Mouse (Mus musculus): ENCODE data around the gene Ampd1. TPM values are rescaled to one million over a fixed set of nuclear protein-coding genes. Genes with fewer than 3 reads are reported as not detected.
A peak's percentile ranks its signal among the peaks of the same experiment; 100 is the strongest.
"Not testable (repeated sequence)": the region's sequence is repeated elsewhere in the genome, so short reads cannot be mapped to it uniquely, and the experiment has no call there.

The Ampd1 gene
- total RNA-seq, 2 experiments from 2014 or later: not detected

DNA sequence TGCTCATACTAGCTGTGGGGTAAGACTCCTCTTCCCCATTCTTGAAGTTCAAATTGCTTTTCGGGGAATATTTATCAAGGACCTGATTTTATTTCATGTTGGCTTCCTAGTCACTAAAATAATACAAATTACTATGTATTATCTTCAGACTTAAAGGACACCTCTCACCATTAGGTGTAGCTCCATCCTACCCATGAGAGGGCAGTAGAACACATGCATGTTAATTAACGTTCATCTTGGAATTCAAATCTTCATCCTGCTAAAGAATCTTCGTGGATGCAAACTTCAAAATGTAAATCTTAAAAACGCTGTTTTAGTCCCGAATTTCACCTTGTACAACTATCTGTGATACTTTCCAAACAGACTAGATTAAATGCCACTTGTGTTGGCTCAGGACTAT, 27.4 kb downstream of the Ampd1 start:
- DNase-seq (ENCODE audit: low spot score in 2 of 2): no peak
- intact Hi-C loops (cut with DNase I): no loop called here

DNA sequence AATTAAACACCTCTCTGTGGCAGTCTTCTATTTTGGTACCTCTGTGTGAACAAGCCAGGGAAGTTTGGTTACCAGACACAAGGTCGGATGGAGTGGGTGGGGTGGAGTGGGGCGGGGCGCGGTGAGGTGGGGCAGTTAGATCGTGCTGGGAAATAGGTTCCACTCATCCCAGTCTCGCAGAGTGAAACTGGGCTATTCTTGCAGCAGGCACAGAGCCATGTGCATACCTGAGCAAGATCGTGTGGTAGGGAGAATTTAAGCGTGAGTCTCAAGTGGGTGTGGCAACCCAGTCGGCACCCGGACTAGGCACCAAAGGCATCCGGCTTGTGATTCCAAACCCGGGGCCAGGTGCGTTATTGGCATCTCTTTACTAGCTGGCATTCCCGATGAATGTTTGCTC, 28.1 kb downstream of the Ampd1 start:
- no peak for DNase-seq (ENCODE audit: low spot score in 2 of 2)
- intact Hi-C loops (cut with DNase I): no loop called here

DNA sequence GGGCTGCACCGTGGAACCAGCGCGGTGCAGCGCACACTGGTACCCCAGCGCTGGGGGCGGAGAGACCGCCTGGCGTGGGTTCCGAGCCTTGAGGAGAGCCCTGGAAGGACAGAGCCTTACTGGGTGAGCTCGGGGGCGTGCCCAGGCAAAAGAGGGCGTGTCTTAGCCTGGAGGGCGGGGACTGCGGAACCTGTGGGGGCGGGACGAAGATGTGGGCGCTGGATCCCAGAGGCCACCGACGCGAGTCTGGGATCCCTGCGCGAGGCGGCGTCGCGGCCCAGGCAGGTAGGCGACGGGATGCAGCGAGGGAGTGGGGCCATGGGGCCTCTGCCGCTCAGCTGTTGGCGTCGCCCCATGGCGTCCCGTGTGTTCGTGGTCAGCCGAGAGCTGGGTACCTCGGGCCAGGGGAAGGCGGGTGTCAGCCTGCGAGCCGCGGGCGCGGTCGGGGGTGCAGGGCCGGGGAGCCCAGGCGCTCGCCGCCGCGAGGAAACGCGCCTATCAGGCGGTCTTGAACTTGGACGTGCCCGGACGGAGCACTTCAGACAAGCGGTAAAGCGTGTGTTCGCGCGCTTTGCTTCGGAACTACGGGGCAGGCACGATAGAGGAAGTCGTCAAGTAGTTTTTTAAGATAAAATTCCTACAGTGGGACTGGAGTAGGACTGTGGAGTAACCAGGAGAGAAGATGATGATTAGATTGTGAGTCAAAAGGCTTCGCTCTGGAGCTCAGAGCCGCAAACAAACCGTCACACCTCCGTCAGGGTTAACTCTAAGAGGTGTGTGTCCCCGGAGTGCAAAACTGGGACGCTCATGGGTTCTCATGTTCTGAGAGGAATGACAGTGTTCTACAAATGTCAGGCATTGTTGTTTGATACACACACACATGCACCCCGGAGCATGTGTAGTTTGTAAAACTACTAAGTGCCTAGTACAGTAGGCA, 28.9 kb downstream of the Ampd1 start, which contains the start of gene Dennd2c:
Dennd2c (plus strand) TSS at position 151 of the 937 bp plus-strand sequence.
- DNase-seq (ENCODE audit: low spot score in 2 of 2): peak; percentile 71 to 72
- intact Hi-C loops (cut with DNase I): no loop called here

DNA sequence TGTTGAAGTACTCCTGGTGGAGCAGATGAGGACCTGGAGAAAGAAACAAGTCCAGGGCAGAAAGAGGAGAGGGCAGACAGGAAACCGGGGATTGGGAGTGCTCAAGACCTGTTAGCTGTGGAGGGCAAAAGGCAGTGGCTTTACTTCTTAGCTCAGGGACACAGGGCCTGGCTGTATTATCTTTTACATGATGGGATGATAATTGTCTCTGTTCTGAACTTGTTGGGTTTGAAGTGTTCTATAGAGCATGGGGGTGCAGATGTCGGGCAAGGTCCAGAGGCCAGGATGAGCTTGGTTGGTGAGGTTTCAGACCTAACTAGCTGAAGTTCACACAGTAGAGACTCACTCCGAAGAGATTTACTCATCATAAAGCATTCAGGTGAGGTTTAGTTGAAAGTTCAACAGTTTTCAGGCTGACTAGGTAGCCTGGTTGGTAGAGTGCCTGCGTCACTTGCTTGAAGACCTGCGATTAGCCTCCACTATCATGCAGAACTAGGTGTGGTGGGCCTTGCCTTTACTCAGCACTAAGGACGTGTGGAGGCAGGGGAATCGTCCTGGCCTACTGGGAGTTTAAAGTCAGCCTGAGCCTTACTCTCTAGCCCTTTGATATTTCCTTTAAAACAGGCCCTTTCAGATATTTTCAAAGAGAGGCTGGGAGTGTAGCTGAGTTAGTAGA, 33.9 kb downstream of the Ampd1 start:
- DNase-seq (ENCODE audit: low spot score in 2 of 2): no peak
- intact Hi-C loops (cut with DNase I): no loop called here

DNA sequence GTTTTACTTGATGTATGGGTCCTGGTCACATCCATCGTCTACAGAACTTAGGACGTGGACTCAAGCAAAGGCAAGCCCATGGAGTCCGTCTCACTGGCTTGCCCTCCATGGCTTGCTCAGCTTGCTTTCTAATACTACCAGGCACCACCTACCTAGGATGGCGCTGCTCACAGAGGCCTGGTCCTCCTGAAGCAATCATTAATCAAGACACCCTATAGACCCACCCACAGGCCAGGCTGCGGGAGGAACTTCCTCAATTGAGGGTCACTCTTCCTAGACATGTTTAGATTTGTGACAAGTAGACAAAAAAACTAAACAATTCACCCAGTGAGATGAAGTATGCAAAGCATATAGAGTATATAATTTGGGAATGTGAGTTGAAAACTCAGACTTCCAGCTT, 38.4 kb downstream of the Ampd1 start:
- intact Hi-C loops (cut with DNase I): no loop called here
- DNase-seq (ENCODE audit: low spot score in 2 of 2): no peak

DNA sequence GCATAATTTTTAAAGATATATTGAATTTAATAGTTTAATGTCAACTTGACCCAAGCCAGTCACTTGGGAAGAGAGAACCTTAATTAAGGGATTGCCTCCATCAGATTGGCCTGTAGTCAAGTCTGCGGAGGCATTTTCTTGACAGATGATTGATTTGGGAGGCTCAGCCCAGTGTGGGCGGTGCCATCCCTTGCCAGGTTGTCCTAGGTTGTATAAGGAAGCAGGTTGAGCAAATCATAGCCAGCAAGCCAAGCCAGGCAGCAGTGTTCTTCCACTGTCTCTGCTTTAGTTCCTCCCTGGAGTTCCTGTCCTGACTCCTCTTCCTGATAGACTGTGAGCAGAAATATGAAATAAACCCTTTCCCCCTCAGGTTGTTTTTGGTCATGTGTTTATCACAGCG, 49.8 kb downstream of the Ampd1 start:
- DNase-seq (ENCODE audit: low spot score in 2 of 2): no peak
- intact Hi-C loops (cut with DNase I): no loop called here

DNA sequence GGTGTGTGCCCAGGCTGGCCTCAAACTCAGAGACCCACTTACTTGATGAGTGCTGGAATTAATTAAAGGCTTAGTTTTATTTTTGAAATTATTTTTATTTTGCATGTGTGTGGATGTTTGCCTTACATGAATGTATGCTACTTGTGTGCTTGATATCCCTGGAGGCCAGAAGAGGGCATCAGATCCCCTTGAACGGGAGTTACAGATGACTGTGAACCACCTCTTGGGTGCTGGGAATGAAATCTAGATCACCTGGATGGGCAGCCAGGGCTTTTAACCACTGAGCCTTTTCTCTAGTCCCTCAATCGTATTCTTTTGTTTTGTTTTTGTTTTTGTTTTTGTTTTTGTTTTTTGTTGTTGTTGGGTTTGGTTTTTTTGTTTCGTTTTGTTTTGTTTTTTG, 52.3 kb downstream of the Ampd1 start:
- no peak for DNase-seq (ENCODE audit: low spot score in 2 of 2)
- intact Hi-C loops (cut with DNase I): no loop called here

DNA sequence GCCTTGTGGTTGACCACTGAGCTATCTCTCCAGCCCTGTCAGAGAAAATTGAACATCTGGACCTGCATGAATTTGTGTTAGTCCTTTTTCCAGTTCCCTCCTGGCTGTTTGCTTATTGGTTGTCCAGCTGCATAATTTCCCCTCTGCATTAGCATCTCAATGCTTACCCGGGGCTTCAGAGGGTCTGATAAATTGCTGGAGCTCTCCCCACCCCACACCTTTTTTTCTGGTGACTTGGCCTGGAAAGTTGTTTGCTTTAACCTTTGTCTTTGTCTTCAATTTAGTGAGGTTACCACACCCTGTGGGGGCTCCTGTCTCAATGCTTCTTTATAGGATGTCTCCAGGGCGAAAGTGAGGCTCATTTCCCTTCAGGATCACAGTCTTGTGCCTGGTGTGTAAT, 53.4 kb downstream of the Ampd1 start:
- DNase-seq (ENCODE audit: low spot score in 2 of 2): no peak
- intact Hi-C loops (cut with DNase I): no loop called here

DNA sequence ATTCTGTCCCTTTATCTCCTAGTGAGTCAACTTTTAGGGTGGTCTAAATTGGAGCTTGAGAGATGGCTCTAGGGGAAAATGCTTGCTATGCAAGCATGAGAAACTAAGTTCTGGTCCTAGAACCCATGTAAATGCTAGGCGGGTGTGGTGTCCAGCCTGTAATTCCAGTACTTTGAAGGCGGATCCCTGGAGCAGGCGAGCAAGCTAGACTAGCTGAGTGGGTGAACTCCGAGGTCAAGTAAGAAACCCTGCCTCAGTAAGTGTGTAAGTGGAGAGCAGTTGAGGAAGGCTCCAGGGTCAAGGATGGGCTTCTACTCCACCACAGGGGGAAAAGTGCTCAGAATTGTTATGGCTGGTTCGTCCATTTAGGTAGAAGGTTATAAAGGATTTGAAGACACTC, 53.9 kb downstream of the Ampd1 start:
- intact Hi-C loops (cut with DNase I): no loop called here
- no peak for DNase-seq (ENCODE audit: low spot score in 2 of 2)

DNA sequence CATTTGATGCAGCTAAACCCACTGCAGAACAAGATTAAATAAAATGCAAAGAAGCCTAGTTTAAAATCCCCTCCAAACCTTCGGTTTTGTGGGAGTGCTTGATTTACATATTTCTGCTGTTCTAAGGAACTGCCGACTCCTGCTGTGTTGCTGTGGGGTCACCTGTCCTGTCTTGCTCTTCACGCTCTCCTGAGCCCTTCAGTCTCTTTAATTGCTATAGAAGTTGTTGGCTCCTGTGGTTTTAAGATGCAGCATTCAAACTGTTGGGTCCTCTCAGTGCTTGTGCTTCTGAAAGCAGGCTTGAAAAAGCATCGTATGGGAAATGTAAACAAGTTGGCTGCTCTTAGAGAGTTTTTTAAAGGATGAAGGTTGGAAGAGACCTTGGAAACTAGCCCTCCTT, 54.4 kb downstream of the Ampd1 start:
- no peak for DNase-seq (ENCODE audit: low spot score in 2 of 2)
- intact Hi-C loops (cut with DNase I): no loop called here

DNA sequence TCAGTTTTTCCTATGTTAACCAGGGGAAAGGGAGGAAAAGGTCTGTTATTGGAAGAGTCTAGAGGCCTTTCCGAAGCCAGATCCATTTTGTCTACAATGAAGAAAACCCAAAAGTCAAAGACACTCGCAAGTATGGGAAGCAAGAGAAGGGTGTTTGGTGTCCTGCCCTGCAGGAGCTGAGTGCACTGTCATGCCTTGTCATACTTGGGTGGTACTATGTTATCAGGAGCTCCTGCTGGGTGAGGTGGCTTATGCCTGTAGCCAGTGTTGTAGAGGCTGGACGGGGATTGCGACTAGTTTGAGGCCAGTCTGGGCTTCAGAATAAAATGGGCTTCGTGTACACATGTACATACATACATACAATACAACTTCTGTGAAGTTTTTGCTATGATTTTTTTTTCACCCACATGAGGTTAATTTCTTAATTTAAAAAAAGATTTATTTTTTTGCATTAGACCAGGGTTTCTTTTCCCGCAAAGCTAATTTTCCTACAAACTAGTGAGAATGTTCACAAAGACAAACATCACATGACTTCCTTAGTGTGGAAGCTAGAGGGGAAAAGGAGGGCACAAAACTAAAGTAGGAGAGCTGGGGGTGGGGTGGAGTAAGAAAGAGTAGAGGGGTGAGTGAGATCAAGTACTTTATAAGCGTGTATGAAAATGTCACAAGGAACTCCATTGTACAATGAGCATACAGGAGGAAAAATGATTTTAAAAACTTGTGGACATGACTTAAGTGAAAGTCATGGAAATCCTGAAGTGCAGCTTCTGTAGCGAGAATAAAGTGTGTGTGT, 55.7 kb downstream of the Ampd1 start:
- intact Hi-C loops (cut with DNase I): no loop called here
- no peak for DNase-seq (ENCODE audit: low spot score in 2 of 2)

DNA sequence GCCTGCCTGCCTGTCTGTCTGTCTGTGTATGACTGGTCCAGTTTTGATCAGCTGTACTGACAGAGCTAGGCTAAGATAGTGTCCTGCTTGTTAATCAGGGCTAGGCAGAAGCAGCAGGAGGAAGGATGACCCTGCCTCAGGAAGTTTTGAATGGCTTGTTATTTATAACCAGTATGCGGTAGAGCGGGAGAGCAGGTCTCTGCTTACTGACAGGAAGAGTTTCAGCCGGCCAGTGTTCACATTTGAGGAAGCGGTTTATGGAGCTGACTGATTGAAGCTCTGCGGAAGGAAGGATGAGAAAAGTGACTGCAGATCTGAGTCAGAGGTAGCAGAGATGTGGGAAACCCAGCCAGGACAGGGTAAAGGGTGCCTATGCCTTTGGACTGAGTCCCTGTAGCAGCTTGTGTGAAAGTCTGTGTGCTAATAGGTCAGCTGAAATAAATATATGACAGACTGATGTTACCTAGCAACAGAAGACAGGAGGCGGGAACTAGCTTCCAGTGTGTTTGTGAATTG, 56.5 kb downstream of the Ampd1 start:
- DNase-seq (ENCODE audit: low spot score in 2 of 2): peak; percentile 5 to 13

DNA sequence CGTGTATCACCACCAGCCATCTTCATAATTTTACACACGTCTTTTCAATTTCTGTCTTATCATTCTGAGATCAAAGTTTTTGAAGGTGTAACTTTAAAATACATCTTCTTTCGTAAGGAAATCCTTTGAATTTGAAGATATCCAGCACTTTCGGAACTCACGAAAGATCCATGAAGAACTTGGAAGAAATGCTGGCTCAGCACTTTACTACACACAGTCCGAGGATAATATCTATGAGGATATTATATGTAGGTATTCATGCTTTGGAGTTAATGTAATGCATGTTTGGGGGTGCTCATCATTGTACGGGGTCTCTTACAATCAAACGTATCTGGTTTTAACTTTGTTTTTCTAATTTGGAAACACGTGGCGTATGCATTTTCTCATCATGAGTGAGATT, 59.3 kb downstream of the Ampd1 start:
- intact Hi-C loops (cut with DNase I): no loop called here
- DNase-seq (ENCODE audit: low spot score in 2 of 2): no peak

More for the DNA sequence above, 56.5 kb downstream of the Ampd1 start:
- intact Hi-C loops (cut with DNase I): no loop called here

DNA sequence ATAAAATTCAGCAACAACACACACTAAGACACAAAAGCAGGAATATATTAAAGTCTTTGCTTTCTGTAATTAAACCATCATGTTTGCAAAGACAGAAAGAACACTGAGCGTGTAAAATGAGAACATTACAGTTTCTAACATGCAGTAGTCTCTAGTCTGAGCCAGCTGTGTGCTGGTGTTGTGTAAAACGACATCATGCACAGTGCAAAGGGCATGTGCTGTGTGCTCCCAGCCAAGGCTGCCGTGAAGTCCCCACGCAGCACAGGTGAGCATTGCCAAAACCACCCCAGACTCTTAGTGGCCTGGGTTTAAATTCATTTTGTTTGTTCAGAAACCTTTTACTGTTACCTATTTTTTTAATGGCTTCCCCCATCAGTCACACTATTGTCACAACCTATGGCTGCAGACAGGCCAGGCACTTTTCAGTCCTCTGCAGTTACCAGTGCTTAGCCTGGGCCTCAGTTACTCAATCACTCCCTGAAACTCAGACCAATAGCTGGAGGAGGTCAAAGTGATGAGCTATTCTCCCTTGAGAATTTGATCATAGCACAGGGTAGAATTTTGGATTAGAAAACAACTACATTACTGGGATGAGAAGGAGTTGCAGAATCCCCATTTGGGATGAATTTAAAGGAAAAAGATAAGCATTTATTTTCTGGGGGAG, 62.7 kb downstream of the Ampd1 start:
- intact Hi-C loops (cut with DNase I): no loop called here
- DNase-seq (ENCODE audit: low spot score in 2 of 2): no peak

DNA sequence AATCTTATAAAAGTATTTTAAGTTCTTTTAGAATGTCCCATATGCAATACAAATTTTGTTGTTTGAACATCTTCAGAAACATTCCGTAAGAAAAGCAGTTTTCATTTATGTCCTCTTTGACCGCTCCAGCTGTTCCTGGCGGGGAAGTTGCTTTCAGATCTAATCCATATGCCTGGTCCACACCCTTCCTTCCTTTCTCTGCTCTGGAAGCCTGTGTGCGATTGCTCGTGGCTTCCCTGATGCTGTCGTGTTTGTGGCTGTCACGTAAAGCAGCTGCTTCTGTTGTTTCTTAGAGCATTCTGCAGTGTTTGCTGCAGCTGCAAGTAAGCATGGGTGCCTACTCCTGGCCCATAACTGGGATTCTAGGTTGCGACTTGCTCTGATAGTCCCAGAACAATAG, 65.2 kb downstream of the Ampd1 start:
- intact Hi-C loops (cut with DNase I): no loop called here
- no peak for DNase-seq (ENCODE audit: low spot score in 2 of 2)

DNA sequence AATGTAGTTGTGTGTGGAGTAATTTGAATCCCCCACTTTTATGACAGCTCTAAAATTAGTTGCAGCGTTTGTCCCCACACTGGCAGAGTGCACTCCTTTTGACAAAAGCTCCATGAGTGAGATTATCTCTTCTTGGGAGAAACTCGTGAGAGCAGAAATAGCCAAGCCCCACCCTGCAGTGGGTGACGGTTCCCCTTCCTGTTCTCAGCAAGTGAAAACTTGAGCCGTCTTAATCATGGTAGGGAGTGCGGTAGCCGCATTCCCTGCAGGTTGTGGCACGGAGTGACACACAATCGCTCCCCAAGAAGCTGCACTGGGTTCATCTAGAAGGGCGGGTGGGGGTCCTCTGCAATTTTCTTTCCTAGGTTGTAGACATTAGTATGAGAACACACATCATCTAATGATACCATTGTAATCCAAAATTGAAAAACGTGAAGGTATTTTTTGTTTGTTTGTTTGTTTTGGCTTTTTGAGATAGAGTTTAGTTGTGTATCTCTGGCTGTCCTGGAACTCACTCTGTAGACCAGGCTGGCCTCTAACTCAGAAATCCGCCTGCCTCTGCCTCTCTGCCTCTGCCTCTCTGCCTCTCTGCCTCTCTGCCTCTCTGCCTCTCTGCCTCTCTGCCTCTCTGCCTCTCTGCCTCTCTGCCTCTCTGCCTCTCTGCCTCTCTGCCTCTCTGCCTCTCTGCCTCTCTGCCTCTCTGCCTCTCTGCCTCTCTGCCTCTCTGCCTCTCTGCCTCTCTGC, 66.5 kb downstream of the Ampd1 start:
- DNase-seq (ENCODE audit: low spot score in 2 of 2): peak; percentile 26 to 29
- intact Hi-C loops (cut with DNase I): not testable (repeated sequence)

DNA sequence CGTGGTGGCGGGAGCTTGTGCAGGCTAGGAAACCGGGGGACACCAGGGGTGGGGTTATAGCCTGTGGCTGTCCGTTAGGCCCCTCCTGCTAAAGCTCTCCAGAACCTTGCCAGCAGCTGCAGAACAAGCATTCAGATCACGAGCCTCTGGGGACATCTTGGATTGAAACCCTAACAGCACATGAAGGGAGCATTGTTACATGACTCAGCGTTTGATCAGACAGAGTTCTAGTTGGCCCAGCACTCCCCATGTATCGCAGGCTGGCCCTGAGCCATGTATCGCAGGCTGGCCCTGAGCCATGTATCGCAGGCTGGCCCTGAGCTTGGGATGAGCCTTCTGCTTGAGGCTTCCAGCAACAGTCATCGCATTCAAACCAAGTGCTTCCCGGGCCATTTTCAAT, 67.5 kb downstream of the Ampd1 start:
- no peak for DNase-seq (ENCODE audit: low spot score in 2 of 2)
- intact Hi-C loops (cut with DNase I): no loop called here

DNA sequence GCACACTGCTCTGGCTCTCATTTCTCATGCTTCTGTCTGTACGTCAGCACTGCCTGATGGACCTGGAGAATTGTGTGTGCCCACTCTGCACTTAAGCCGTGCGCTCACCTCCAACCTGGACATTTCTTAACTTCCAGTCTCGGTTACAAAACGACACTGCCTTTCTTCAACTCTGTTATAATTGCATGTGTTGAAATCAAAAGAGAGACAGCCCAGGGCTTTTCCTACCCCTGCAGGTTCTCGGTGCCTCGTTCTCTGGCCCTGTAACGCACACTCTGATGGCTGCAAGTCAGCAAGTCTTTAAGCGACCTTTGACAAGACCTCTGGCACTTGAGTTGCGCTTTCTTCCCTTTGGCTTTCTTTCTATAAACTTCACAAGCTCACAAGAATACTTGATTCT, 68.6 kb downstream of the Ampd1 start:
- intact Hi-C loops (cut with DNase I): no loop called here

DNA sequence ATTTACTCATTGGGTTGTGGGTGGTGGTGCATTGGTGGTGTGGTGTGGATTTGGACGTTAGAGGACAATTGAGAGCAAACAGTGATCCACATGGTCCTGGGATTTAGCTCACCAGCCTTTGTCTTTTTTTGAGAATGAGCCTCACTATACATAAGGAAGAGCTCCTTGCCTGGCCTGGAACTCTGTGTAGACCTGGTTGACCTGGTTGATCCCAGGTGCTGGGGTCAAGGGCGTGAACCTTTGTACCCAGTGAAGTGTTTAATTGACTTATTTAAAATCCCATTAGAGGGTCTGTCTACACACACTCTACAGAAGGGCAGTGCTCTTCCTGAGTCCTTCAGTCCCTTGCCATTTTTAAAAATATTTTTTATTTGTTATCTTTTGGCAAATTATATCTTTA, 71.5 kb downstream of the Ampd1 start:
- intact Hi-C loops (cut with DNase I): no loop called here

More for the DNA sequence above, 68.6 kb downstream of the Ampd1 start:
- no peak for DNase-seq (ENCODE audit: low spot score in 2 of 2)

More for the DNA sequence above, 71.5 kb downstream of the Ampd1 start:
- DNase-seq (ENCODE audit: low spot score in 2 of 2): no peak

Measured in left cerebral cortex, postnatal 14 days (tissue).